Mouse (Mus musculus): ENCODE results near the gene Ang6.
"Not testable (repeated sequence)": the region's sequence is repeated elsewhere in the genome, so short reads cannot be mapped to it uniquely, and the experiment has no call there.

Gene Ang6

GRCm38 (mm10) chr14:44002169-44002568 lies at the start of gene Ang6:
Ang6 (minus strand) TSS chr14:44002269.
- in situ Hi-C loops (cut with MboI, MseI) = loop anchor here (5.0 kb wide), 1 partner anchor 45 kb away; the partner anchor contains the start of gene Ang5

- in situ Hi-C loops (cut with MboI, MseI) = not testable (repeated sequence)
Measured at GRCm38 (mm10) chr14:44046567-44046966, 44.5 kb upstream of the Ang6 start.

GRCm38 (mm10) chr14:44031828-44032227 lies 29.8 kb upstream of the Ang6 start:
- in situ Hi-C loops (cut with MboI, MseI) = not testable (repeated sequence)

GRCm38 (mm10) chr14:44009686-44010085 lies 7.6 kb upstream of the Ang6 start:
- in situ Hi-C loops (cut with MboI, MseI) = not testable (repeated sequence)

GRCm38 (mm10) chr14:44008021-44008420 lies 6.0 kb upstream of the Ang6 start:
- in situ Hi-C loops (cut with MboI, MseI) = not testable (repeated sequence)

GRCm38 (mm10) chr14:44001600-44001999 lies 469 bp downstream of the Ang6 start:
- in situ Hi-C loops (cut with MboI, MseI) = loop anchor here (5.0 kb wide), 1 partner anchor 44 kb away; the partner anchor contains the start of gene Ang5

- in situ Hi-C loops (cut with MboI, MseI) = not testable (repeated sequence)
Measured at GRCm38 (mm10) chr14:43998455-43999000, 3.5 kb downstream of the Ang6 start.

- in situ Hi-C loops (cut with MboI, MseI) = not testable (repeated sequence)
Measured at GRCm38 (mm10) chr14:43987404-43987803, 14.7 kb downstream of the Ang6 start.

- in situ Hi-C loops (cut with MboI, MseI) = no loop called here
Measured at GRCm38 (mm10) chr14:43986147-43986546, 15.9 kb downstream of the Ang6 start.

GRCm38 (mm10) chr14:43983897-43984296 lies 18.2 kb downstream of the Ang6 start:
- in situ Hi-C loops (cut with MboI, MseI) = loop anchor here (5.0 kb wide), 1 partner anchor 52 kb away; no protein-coding TSS in a partner anchor

- in situ Hi-C loops (cut with MboI, MseI) = loop anchor here (5.0 kb wide), 1 partner anchor 51 kb away; no protein-coding TSS in a partner anchor
Measured at GRCm38 (mm10) chr14:43983454-43983853, 18.6 kb downstream of the Ang6 start.

- in situ Hi-C loops (cut with MboI, MseI) = loop anchor here (5.0 kb wide), 1 partner anchor 46 kb away; the partner anchor contains the start of gene Ang6
Measured at GRCm38 (mm10) chr14:43956769-43957168, 45.3 kb downstream of the Ang6 start, which contains the start of gene Ang5. Ang5 (plus strand) TSS chr14:43957069.

- in situ Hi-C loops (cut with MboI, MseI) = loop anchor here (5.0 kb wide), 1 partner anchor 47 kb away; the partner anchor contains the start of gene Ang6
Measured at GRCm38 (mm10) chr14:43955074-43955473, 47.0 kb downstream of the Ang6 start.

GRCm38 (mm10) chr14:43953382-43953781 lies 48.7 kb downstream of the Ang6 start:
- in situ Hi-C loops (cut with MboI, MseI) = not testable (repeated sequence)

All from T-helper 2 cell (primary cell).